Mouse (Mus musculus) heart, adult 10 weeks (tissue): ENCODE data around the gene Zfp512b. TPM values are rescaled to one million over a fixed set of nuclear protein-coding genes. Genes with fewer than 3 reads are reported as not detected.

ENCODE experiments used
- polyA plus RNA-seq: library from polyadenylated mRNA; stranded (reverse); fragments of 350-450 nt; fragmentation: Illumina TruSeq; extraction: RNeasy Lipid Tissue Mini Kit (QIAGEN cat#74804); gene quantifications from one replicate; pipeline ENCODE4 v1.2.3, GENCODE M21; 2014; ENCODE audit warnings: low read depth, low replicate concordance

Gene Zfp512b
- polyA plus RNA-seq = 17.6 TPM

DNA sequence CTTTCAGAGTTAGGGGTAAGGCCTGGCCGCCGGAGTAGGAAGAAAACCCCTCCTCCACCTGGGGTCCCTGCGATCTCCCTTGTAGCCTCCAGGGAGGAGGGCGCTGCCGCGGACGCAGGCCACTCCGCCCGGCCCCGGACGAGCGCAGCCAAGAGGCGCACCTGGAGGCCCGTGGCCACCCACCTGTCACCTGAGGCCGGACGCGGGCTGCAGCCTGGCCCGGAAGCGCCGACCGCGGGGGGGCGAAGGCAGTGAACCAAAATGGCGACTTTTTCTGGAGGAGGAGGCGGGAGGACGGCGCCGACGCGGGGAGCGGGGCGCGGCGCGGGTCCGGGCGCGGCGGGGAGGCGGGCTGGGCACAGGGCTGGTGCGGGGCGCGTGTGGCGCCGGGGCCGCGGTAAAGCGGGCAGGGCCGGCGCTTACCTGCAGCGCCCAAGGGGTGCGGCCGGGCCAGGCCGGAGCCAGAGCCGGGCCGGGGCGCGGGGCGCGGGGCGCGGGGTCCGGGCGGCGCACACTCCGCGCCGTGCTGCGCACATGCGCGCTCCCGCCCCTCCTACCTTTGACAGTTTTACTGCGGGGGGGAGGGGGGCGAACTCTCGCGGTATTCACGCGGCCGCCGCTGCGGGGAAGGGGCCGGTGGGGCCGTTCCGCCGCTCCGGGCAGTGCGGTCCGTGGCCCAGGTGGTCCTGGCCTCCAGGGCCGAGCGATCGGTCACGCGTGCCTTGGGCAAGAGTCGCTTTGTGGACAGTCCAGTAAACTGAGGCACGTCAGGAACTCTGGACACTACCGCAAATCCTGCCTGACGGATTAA lies at the start of gene Zfp512b:
Gene Zfp512b (minus strand): TSS at position 573 of the 811 bp plus-strand sequence.

DNA sequence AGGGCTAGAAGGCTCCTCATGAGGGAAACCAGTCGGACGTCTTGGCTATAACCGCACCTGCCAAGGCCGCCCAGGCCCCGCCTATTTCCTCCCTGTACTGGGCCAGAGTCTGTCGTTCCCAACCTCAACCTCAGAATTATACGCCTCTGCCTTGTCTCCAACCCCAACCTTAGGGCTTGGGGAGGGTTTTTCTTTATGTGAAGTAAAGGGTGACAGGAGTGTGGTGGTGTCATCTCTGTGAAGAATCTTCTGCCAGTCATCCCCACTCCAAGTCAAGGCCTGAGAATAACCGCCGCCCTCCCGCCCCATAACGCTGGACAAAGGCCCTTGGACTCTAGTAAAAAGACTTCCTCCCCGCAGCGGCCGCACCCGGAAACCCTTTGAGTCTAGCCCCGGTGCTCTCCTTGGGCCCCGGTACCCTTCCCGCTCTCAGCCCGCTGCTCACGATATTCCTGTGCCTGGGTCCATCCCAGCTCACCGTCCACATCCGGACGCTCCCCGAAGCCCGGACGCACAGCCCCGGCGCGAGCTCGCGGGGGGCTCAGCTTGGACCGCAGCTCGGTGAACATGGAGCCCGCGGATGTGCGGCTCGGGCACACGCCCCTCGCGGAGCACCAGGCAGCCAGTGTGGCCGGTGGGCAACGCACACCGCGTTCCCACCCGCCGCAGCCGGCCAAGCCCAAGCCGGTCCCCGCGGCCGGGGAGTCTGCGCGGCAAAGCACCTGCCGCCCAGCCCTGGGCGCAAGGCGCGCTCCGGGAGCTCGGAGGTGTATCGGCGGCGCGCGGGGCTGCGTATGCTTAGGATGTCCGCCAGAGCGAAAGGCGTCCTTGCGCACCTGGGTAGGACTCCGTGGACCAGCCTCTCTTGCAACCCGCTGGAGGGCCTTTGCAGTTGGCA lies 6.1 kb upstream of the Zfp512b start, which contains the start of gene Samd10:
Gene Samd10 (minus strand): TSS at position 759 of the 898 bp plus-strand sequence.

DNA sequence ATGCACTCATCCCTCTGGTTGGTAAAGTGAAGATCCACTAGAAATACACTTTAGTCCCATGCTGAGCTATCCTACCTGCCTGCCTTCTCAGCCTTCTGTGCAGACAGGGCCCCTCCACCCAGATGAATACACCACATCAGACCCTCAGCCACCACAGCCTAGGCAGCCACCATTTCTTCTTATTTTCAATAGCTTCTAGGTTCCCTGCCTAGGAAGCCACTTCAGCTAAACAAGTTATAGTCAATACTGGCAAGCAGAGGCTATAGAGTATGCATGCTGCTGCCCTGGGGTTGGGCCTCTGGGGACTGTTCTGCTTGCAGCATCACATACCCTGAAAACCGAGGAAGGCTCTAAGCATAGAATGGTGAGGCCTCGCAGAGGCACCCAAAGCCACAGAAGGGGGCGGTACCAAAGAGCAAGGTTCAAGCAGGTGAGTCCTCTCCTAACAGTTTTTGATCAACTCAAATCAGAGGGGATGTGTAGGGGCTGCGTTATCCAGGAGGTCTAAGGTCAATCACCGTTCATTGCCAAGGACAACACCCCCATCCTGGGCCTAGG lies 996 bp downstream of the Zfp512b start, which contains the start of gene Prpf6:
Gene Prpf6 (plus strand): TSS at position 341 of the 558 bp plus-strand sequence.

DNA sequence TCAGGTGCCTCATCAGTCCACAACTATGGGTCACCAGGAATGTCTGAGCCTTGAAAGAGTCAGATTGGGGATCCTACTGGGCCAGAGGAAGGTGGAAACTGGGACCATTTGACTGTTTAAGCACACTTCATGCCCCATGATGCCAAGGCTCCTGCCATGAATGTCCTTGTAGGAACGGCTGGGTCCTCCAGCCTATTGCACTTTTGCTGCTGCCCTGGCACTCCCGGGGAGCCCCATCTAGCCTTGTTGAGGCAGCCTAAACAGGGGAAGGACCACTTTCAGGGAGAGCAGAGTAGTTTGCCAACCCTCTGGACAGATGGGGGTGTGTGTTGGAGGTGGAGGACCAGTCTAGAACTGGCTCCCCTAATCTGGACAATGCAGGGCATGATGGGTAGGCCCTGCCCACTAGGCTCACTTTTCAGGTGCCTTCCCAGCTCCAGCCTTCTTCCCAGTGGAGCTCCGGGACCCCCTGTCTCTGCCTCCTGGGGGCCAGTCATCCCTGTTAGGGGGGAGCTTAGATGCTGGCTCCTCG lies 8.1 kb downstream of the Zfp512b start, which contains the start of gene Uckl1:
Gene Uckl1 (minus strand): TSS at position 482 of the 532 bp plus-strand sequence.

Other genes starting within 250 kb of the Zfp512b start
- 30.1 TPM for gene Zgpat, start 227.9 kb downstream of the Zfp512b start, polyA plus RNA-seq
- 76.5 TPM for gene Arfrp1, start 227.4 kb downstream of the Zfp512b start, polyA plus RNA-seq
- 17.5 TPM for gene Lime1, start 212.7 kb downstream of the Zfp512b start, polyA plus RNA-seq
- 9.7 TPM for gene Zbtb46, start 133.4 kb downstream of the Zfp512b start, polyA plus RNA-seq
- not detected for gene Abhd16b, start 99.6 kb downstream of the Zfp512b start, polyA plus RNA-seq
- 96.1 TPM for gene Tpd52l2, start 95.7 kb downstream of the Zfp512b start, polyA plus RNA-seq
- 41.6 TPM for gene Dnajc5, start 72.3 kb downstream of the Zfp512b start, polyA plus RNA-seq
- 56.3 TPM for gene Uckl1, start 7.9 kb downstream of the Zfp512b start, polyA plus RNA-seq
- gene Prpf6, start 935 bp downstream of the Zfp512b start, polyA plus RNA-seq = 35.9 TPM
- 3.9 TPM for gene Samd10, start 6.4 kb upstream of the Zfp512b start, polyA plus RNA-seq
- not detected for gene Gm29797, start 64.2 kb upstream of the Zfp512b start, polyA plus RNA-seq
- gene Sox18, start 78.8 kb upstream of the Zfp512b start, polyA plus RNA-seq = 45.6 TPM
- gene Tcea2, start 87.5 kb upstream of the Zfp512b start, polyA plus RNA-seq = 10.2 TPM
- 11.6 TPM for gene Rgs19, start 101.2 kb upstream of the Zfp512b start, polyA plus RNA-seq
- gene Lkaaear1, start 105.6 kb upstream of the Zfp512b start, polyA plus RNA-seq = not detected
- not detected for gene Oprl1, start 122.2 kb upstream of the Zfp512b start, polyA plus RNA-seq
- gene Myt1, start 170.5 kb upstream of the Zfp512b start, polyA plus RNA-seq = not detected
- 50.8 TPM for gene Pcmtd2, start 245.1 kb upstream of the Zfp512b start, polyA plus RNA-seq